Mouse (Mus musculus) heart, adult 2 months (tissue): ENCODE measurements at regions not wholly inside any gene's neighbourhood (a gene's known extent, or its start where the extent isn't known, plus 50 kb on each side); places are given as distances from the start of the nearest gene placed in this dataset.
A peak's percentile ranks its signal among the peaks of the same experiment; 100 is the strongest.

Source experiments
- DNase-seq, 2 experiments: peaks; one replicate each; pipeline ENCODE4 v3.0.0; 2021
- H3K27ac ChIP-seq: fragments of 200-600 bp; 2 replicates; pipeline ENCODE4 v1.8.1; 2022
- H3K27me3 ChIP-seq: fragments of 200-500 bp; 2 replicates; pipeline ENCODE4 v1.6.1; 2012; ENCODE audit warnings: mild to moderate bottlenecking, low read length, inconsistent platforms, mixed read lengths; ENCODE audit not compliant: control insufficient read depth, insufficient read depth
- H3K36me3 ChIP-seq: fragments of 200-500 bp; 2 replicates; pipeline ENCODE4 v1.6.1; 2012; ENCODE audit warnings: low read length, inconsistent platforms; ENCODE audit not compliant: control insufficient read depth, insufficient read depth
- H3K4me1 ChIP-seq: fragments of 200-500 bp; 2 replicates; pipeline ENCODE4 v1.6.1; 2011; ENCODE audit warnings: low read length; ENCODE audit not compliant: control insufficient read depth, insufficient read depth
- H3K4me3 ChIP-seq: fragments of 200-600 bp; 2 replicates; pipeline ENCODE4 v1.8.1; 2022
- H3K79me2 ChIP-seq: fragments of 200-500 bp; replicated peaks from 2 replicates; pipeline ENCODE4 v1.6.1; 2012; ENCODE audit warnings: mild to moderate bottlenecking, inconsistent platforms, low read length, moderate library complexity, mixed read lengths; ENCODE audit not compliant: control insufficient read depth, insufficient read depth
- H3K9ac ChIP-seq: fragments of 200-500 bp; 2 replicates; pipeline ENCODE4 v1.6.1; 2012; ENCODE audit warnings: low read depth, mild to moderate bottlenecking, control low read depth, inconsistent platforms, low read length, mixed read lengths
- CTCF ChIP-seq: fragments of 200-600 bp; IDR thresholded peaks from 2 replicates; pipeline ENCODE4 v1.8.1; 2022; ENCODE audit warnings: antibody characterized with exemption, mild to moderate bottlenecking, moderate library complexity
- EP300 ChIP-seq: fragments of 200-500 bp; IDR thresholded peaks from 2 replicates; pipeline ENCODE4 v1.6.1; 2011; ENCODE audit warnings: low read depth, low read length, control low read depth; ENCODE audit not compliant: insufficient read depth
- POLR2A ChIP-seq: fragments of 200-500 bp; IDR thresholded peaks from 2 replicates; pipeline ENCODE4 v1.6.1; 2011; ENCODE audit warnings: mild to moderate bottlenecking, low read depth, low read length, control low read depth; ENCODE audit not compliant: insufficient read depth
- WGBS: fragments of 180-500 bp; shearing (Covaris S2); methylation state at CpG from one replicate; pipeline ENCODE4 v1.1.7; 2018; 5-methylcytosine and 5-hydroxymethylcytosine counted together
- intact Hi-C: fragments of 180-260 bp; cut with DNase I; formaldehyde crosslinking; loops from one replicate; pipeline ENCODE4 v1.15.1; 2025

DNA sequence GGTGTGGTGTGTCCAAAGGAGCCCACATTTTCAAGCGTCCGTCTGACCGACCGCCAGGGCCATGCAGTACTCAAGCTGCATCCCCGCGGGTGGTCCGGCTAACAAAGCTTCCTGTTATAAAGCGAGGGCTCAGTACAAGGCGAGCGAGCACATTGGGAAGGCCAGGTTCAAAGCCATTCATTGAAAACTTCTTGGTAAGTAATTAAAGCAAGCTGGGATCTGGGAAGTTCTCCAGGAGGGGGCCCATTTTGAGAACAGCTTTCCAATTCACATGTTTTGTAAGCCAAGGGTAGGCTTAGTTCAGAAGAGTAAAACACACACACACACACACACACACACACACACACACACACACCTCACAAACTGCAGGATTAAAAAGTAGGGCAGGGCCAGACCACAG lies 57.3 kb upstream of the Prep start:
- H3K9ac ChIP-seq, result no peak overlapping the region
- H3K27ac ChIP-seq, result no peak overlapping the region
- whole genome bisulfite sequencing, result 71% methylated on average over 10 of the region's 10 CpGs
- no peaks in the 10 kb centered on the region for H3K27me3 ChIP-seq
- DNase-seq, result no peak
- no peak overlapping the region for H3K4me3 ChIP-seq
- intact Hi-C loops, result no loop called here
- TF ChIP-seq EP300 (no peak), CTCF (no peak), POLR2A (no peak)
- H3K4me1 ChIP-seq, result no peaks in the 10 kb centered on the region
- no peaks in the 10 kb centered on the region for H3K36me3 ChIP-seq
- no peaks in the 10 kb centered on the region for H3K79me2 ChIP-seq

DNA sequence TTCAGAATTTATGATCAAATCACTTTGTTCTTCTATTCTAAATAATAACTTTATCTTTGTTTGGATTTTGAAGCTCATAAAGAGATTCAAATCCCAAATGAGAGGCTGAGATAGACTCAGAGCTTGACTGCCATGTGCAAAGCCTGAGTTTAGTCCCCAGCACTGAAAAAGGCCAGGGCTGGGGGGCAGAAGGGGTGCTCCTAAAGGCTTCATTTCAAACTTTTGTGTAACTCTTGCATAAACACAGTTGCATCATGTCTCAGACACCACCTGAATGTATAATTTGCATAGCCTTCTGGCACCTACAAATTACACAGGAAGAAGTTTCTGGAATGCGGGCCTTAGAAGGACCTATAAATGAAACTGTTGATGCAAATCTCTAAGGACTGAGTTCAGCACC lies 57.8 kb upstream of the Prep start:
- no peak for DNase-seq
- Histone ChIP-seq H3K4me1 (no peaks in the 10 kb centered on the region), H3K79me2 (no peaks in the 10 kb centered on the region), H3K4me3 (no peak overlapping the region), H3K27me3 (no peaks in the 10 kb centered on the region), H3K27ac (no peak overlapping the region), H3K36me3 (no peaks in the 10 kb centered on the region), H3K9ac (no peak overlapping the region)
- 88% methylated on average over 1 of the region's 1 CpGs for WGBS
- intact Hi-C loops, result no loop called here
- TF ChIP-seq POLR2A (no peak), EP300 (no peak), CTCF (no peak)

DNA sequence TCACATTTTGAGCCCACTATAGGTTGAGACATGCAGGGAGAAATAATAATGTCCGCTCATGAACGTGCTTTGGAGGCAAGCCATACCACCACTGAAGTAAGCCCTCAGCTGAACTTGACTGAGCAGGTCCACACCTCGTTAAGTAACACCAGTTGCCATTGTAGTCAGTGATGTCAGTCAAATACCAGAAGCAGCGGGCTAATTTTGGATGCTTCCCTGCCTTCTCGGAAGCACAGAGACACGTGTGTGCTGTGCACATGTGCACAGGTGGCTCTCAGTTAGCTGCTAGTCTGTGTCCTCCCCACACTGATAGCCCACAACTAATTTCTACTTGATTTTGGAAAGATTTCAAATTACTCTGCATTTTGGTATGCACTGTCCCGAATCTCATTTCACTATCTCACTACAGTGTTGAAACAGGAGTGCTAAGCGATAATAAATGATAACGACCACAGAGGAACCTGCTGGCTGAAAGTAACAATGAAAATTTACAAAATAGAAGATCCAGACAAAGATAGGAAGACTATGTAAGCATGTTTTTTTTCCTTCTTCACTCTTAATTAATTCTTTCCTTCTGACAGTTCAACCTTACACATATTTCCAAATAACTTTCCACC lies 62.9 kb upstream of the Prep start:
- no peak for TF ChIP-seq POLR2A
- no peak for TF ChIP-seq EP300
- TF ChIP-seq CTCF, result no peak
- no peak overlapping the region for H3K4me3 ChIP-seq
- no peak overlapping the region for H3K9ac ChIP-seq
- intact Hi-C loops, result no loop called here
- H3K36me3 ChIP-seq, result no peaks in the 10 kb centered on the region
- no peak overlapping the region for H3K27ac ChIP-seq
- H3K4me1 ChIP-seq, result peaks cover 1% of the 10 kb centered on the region; the same call in 1 of the 2 replicates
- WGBS, result 40% methylated on average over 9 of the region's 9 CpGs
- peak in 1 of 2 experiments; percentile 12 for DNase-seq
- no peaks in the 10 kb centered on the region for H3K79me2 ChIP-seq
- no peaks in the 10 kb centered on the region for H3K27me3 ChIP-seq

DNA sequence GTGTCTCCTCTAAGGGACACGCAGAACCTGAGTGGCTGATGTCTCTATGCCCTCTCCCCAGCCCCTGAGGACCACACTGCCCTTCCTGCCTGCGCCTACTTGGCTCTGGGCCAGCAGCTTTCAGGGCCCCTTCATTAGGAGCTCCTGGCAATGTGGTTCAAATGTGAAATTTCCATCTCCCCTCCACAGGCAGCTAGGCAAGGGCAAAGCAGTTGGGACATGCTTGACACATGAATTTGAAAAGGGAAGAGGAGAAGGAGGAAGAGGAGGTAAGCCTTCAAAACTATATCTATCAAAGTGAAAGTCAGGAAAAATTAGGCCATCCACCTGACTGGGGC lies 63.7 kb upstream of the Prep start:
- Histone ChIP-seq H3K79me2 (no peaks in the 10 kb centered on the region), H3K27ac (no peak overlapping the region), H3K9ac (no peak overlapping the region), H3K36me3 (no peaks in the 10 kb centered on the region), H3K27me3 (no peaks in the 10 kb centered on the region), H3K4me1 (peaks cover 1% of the 10 kb centered on the region; the same call in 1 of the 2 replicates), H3K4me3 (no peak overlapping the region)
- WGBS, result 39% methylated on average over 2 of the region's 2 CpGs
- no peak for DNase-seq
- intact Hi-C loops, result no loop called here
- TF ChIP-seq CTCF (no peak), EP300 (no peak), POLR2A (no peak)

DNA sequence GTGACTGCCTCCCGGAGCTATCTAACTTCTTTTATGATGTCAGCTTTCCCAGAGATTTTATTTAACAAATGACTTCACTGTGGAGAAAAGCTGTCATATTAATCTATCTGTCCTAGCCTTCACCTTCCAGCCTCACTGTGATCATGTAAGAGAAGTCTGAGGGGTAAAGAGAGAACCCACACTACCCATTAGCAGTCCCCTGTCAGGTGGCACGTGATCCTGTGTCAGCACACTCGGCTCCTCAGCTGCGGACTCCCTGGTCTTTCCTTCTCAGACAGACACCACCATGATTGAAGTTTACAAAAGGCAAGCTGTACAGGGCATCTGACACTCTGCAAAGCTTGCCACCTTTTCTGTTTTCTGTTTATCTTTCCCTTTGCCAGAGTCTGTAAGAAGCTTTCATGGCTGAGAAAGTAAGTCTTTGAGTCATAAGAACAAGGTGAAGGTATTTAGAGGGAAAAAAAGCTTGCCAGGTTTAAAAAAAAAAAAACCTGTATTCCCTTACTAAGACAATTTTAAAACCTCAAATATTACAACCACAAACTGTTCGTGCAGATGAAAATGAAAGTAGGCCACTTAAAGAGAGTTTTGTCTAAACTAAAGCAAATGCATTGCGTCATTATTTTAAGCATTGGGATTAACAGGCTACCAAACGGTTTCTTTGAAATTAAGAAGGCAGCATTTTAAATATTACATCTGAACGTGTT lies 64.2 kb upstream of the Prep start:
- Histone ChIP-seq H3K36me3 (no peaks in the 10 kb centered on the region), H3K27me3 (no peaks in the 10 kb centered on the region), H3K27ac (no peak overlapping the region), H3K9ac (no peak overlapping the region), H3K4me3 (no peak overlapping the region), H3K79me2 (no peaks in the 10 kb centered on the region), H3K4me1 (peaks cover 1% of the 10 kb centered on the region; the same call in 1 of the 2 replicates)
- intact Hi-C loops, result no loop called here
- 58% methylated on average over 8 of the region's 8 CpGs for WGBS
- TF ChIP-seq EP300, result no peak
- TF ChIP-seq CTCF, result no peak
- TF ChIP-seq POLR2A, result no peak
- DNase-seq, result no peak
